Mouse (Mus musculus): ENCODE results near the gene Dcaf15.

DNA sequence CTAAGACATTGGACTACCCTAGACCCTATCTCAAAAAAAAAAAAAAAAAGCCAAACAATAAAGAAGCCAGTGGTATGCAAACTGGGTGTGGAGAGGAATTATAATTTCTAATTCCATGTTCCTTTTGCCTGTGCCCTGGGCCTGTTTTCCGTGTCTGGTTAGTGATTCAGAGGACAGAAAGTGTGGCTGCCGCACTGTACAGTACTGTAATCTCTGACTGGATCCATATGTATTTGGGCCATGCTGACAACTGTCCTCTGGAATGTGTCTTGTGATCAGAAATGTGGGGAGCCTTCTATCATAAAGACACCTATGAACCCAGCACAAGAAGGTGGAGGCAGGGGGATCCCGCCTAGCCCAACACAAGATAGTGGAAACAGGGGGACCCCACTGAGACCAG, 17.6 kb upstream of the Dcaf15 start:
- TF ChIP-seq POLR2A (IDR thresholded peaks at IDR 0.05; ENCODE audit: borderline replicate concordance, insufficient read depth, low read length) (no peak), CTCF (IDR thresholded peaks at IDR 0.05; ENCODE audit: borderline replicate concordance, insufficient read depth, low read depth, low read length) (no peak)
